Mouse (Mus musculus) myocyte (in vitro differentiated cells): ENCODE measurements at regions not wholly inside any gene's neighbourhood (a gene's known extent, or its start where the extent isn't known, plus 50 kb on each side); places are given as distances from the start of the nearest gene placed in this dataset.

Source experiments
- MAX ChIP-seq: IDR thresholded peaks from one replicate; pipeline ENCODE4 v1.6.1; 2011; ENCODE audit warnings: low read depth, mild to moderate bottlenecking, control low read depth
- POLR2A ChIP-seq: IDR thresholded peaks from one replicate; pipeline ENCODE4 v1.6.1; 2011; ENCODE audit warnings: low read depth, mild to moderate bottlenecking, control low read depth, moderate library complexity; ENCODE audit not compliant: insufficient read length
- POLR2AphosphoS2 ChIP-seq: IDR thresholded peaks from one replicate; pipeline ENCODE4 v1.6.1; 2011; ENCODE audit warnings: low read depth, control low read depth; ENCODE audit not compliant: insufficient read length

GRCm38 (mm10) chr11:117601147-117601546, 52.9 kb upstream of the Tnrc6c start:
- TF ChIP-seq POLR2AphosphoS2, result no peak
- no peak for TF ChIP-seq POLR2A
- TF ChIP-seq MAX, result no peak
